Mouse (Mus musculus): Measurements from ENCODE around the gene Cnot3. TPM values are rescaled to one million over a fixed set of nuclear protein-coding genes. Genes with fewer than 3 reads are reported as not detected.

Cnot3 gene
- polyA plus RNA-seq (2014; fragmentation: Illumina TruSeq; extraction: RNeasy Lipid Tissue Mini Kit (QIAGEN cat#74804)) = 19.9 TPM

GRCm38 (mm10) chr7:3644672-3645487 lies at the start of gene Cnot3:
Gene Cnot3 (plus strand): TSS chr7:3645268.

GRCm38 (mm10) chr7:3616057-3616388 lies 29.0 kb upstream of the Cnot3 start, which contains the start of gene Oscar:
Gene Oscar (minus strand): TSS chr7:3616157.

GRCm38 (mm10) chr7:3617242-3617995 lies 27.6 kb upstream of the Cnot3 start, which contains the start of gene Ndufa3:
Gene Ndufa3 (plus strand): TSS chr7:3617373.

DNA sequence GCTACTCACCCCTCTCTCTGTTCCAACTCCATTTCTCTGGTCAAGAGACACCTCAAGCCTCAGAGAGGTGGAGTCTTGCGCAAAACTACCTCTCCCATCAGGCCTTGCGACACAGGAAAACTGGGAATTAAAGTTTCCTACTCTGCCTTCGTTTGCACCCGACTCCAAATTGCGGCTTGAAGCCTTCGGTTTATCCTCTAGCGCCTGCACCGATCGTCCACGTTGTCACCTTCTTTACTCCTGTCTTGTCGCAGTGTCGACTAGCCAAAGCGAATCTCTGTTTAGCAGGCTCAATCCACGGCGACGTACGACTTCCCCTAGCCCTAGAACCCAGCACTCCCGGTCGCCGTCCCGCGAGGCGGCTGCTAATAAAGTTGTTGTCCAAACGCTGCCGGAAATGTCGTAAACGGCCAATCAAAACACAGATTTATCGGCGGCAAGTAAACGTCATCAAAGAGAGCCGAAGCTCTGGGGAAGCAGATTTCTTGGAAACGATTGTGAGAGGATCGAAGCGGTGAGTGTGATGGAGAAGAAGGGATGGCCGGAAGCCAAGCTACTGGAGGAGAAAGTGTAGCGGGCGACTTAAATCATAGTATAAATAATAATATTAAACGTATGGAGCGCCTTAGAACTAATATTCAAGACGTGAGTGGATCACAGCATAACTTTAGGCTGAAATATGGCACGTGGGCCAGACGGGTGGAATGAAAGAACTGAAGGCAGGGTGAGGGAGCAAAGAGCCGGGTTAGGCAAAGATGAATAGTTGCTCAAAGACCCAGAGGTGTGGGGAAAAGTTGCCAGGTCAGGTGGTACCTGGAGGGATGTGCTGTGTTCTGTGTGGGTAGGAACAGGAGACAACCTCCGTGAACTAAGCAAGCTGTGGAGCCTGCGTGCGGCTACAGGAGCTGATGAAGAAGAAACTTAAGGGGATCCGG lies 15.3 kb upstream of the Cnot3 start, which contains the start of the genes Tfpt and Prpf31:
TSS of gene Tfpt (minus strand) at position 387 of the 935 bp plus-strand sequence.
TSS of gene Prpf31 (plus strand) at position 443 of the 935 bp plus-strand sequence.

GRCm38 (mm10) chr7:3665215-3666114 lies 20.4 kb downstream of the Cnot3 start, which contains the start of gene Leng1:
Gene Leng1 (minus strand): TSS chr7:3665840.

DNA sequence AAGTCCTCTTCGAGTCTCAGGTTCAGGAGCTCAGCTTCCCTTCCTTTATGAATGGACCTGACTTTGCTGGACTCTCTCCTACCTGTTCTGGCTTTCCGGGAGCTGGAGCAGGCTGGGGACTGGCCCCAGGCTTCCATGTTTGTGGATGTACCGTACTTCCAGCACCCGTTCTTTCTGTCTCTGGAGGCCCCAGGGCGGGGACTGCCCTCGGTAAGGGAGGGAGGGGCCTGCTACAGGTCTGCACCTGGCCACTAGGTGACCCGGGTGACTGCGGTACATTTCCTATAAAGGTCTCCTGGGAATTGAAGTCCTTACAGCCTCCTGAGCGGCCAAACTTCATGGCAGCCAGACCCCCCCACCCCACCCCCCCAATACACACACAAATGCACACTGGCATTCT lies 32.3 kb downstream of the Cnot3 start, which contains the start of gene Tmc4:
TSS of gene Tmc4 (minus strand) at position 212 of the 400 bp plus-strand sequence.

GRCm38 (mm10) chr7:3692382-3692986 lies 47.4 kb downstream of the Cnot3 start, which contains the start of gene Tsen34:
Gene Tsen34 (plus strand): TSS chr7:3692863.

DNA sequence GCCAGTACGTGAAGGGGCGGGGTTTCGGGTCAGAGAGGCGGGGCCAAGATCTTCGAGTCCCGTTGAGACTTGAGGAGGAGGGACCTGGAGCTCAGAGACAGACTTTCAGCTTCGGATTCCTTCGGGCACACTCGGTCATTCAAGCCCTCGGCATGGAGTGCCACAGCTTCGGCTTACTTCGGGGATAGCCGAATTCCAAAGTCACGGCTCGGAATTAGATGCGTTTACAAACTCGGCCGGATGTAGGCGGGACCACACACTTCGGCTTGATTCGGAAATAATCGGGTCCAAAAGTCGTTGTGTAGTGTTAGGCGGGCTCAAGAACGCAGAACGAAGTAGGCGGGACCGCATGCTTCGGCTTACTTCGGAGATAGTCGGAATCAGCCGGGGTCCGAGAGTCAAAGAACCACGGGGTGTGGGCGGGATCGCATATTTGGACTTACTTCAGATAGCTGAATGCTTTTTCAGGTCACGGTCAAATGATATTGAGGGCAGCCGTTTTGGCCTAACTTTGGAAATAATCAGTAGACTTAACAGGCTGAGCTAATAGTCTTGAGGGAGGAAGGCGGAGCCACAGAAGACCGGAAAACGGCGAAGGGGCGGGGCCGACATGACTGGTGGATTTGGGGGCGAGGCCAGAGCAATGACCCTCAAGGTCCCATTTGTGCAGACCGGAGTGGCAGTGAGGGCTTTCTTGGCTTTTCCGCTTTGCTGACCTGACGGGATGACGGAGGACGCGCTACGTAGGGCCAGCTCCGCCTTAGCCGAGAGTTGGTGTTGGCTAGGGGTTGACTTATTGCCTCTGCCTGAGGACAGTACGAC lies 48.1 kb downstream of the Cnot3 start, which contains the start of gene Mboat7:
TSS of gene Mboat7 (minus strand) at position 537 of the 822 bp plus-strand sequence.

GRCm38 (mm10) chr7:3703879-3704441 lies 58.9 kb downstream of the Cnot3 start, which contains the start of gene Rps9:
Gene Rps9 (plus strand): TSS chr7:3703993.

Other genes with a start within 250 kb of the Cnot3 start
- 0.46 TPM for gene Cacng6, start 221.1 kb upstream of the Cnot3 start, polyA plus RNA-seq (2014; fragmentation: Illumina TruSeq; extraction: RNeasy Lipid Tissue Mini Kit (QIAGEN cat#74804))
- not detected for gene Tarm1, start 142.6 kb upstream of the Cnot3 start, polyA plus RNA-seq (2014; fragmentation: Illumina TruSeq; extraction: RNeasy Lipid Tissue Mini Kit (QIAGEN cat#74804))
- 0.26 TPM for gene Oscar, start 29.1 kb upstream of the Cnot3 start, polyA plus RNA-seq (2014; fragmentation: Illumina TruSeq; extraction: RNeasy Lipid Tissue Mini Kit (QIAGEN cat#74804))
- gene Ndufa3, start 27.9 kb upstream of the Cnot3 start, polyA plus RNA-seq (2014; fragmentation: Illumina TruSeq; extraction: RNeasy Lipid Tissue Mini Kit (QIAGEN cat#74804)) = 10.4 TPM
- 1.0 TPM for gene Tfpt, start 15.3 kb upstream of the Cnot3 start, polyA plus RNA-seq (2014; fragmentation: Illumina TruSeq; extraction: RNeasy Lipid Tissue Mini Kit (QIAGEN cat#74804))
- 21.1 TPM for gene Prpf31, start 15.3 kb upstream of the Cnot3 start, polyA plus RNA-seq (2014; fragmentation: Illumina TruSeq; extraction: RNeasy Lipid Tissue Mini Kit (QIAGEN cat#74804))
- 5.0 TPM for gene Leng1, start 20.6 kb downstream of the Cnot3 start, polyA plus RNA-seq (2014; fragmentation: Illumina TruSeq; extraction: RNeasy Lipid Tissue Mini Kit (QIAGEN cat#74804))
- 11.3 TPM for gene Tmc4, start 32.3 kb downstream of the Cnot3 start, polyA plus RNA-seq (2014; fragmentation: Illumina TruSeq; extraction: RNeasy Lipid Tissue Mini Kit (QIAGEN cat#74804))
- gene Tsen34, start 47.6 kb downstream of the Cnot3 start, polyA plus RNA-seq (2014; fragmentation: Illumina TruSeq; extraction: RNeasy Lipid Tissue Mini Kit (QIAGEN cat#74804)) = 13.3 TPM
- gene Mboat7, start 48.3 kb downstream of the Cnot3 start, polyA plus RNA-seq (2014; fragmentation: Illumina TruSeq; extraction: RNeasy Lipid Tissue Mini Kit (QIAGEN cat#74804)) = 56.0 TPM
- gene Rps9, start 58.7 kb downstream of the Cnot3 start, polyA plus RNA-seq (2014; fragmentation: Illumina TruSeq; extraction: RNeasy Lipid Tissue Mini Kit (QIAGEN cat#74804)) = 11.4 TPM
- 5.2 TPM for gene Pirb, start 75.1 kb downstream of the Cnot3 start, polyA plus RNA-seq (2014; fragmentation: Illumina TruSeq; extraction: RNeasy Lipid Tissue Mini Kit (QIAGEN cat#74804))
- not detected for gene Gm15448, start 180.4 kb downstream of the Cnot3 start, polyA plus RNA-seq (2014; fragmentation: Illumina TruSeq; extraction: RNeasy Lipid Tissue Mini Kit (QIAGEN cat#74804))
- gene Pira2, start 199.8 kb downstream of the Cnot3 start, polyA plus RNA-seq (2014; fragmentation: Illumina TruSeq; extraction: RNeasy Lipid Tissue Mini Kit (QIAGEN cat#74804)) = 1.5 TPM

Data from ovary, adult 10 weeks (tissue).